Mouse (Mus musculus) thymus, postnatal 4 days (tissue): ENCODE measurements at regions not wholly inside any gene's neighbourhood (a gene's known extent, or its start where the extent isn't known, plus 50 kb on each side); places are given as distances from the start of the nearest gene placed in this dataset.
A peak's percentile ranks its signal among the peaks of the same experiment; 100 is the strongest.

Experiments
- DNase-seq: peaks from one replicate; pipeline ENCODE4 v3.0.0; 2021

DNA sequence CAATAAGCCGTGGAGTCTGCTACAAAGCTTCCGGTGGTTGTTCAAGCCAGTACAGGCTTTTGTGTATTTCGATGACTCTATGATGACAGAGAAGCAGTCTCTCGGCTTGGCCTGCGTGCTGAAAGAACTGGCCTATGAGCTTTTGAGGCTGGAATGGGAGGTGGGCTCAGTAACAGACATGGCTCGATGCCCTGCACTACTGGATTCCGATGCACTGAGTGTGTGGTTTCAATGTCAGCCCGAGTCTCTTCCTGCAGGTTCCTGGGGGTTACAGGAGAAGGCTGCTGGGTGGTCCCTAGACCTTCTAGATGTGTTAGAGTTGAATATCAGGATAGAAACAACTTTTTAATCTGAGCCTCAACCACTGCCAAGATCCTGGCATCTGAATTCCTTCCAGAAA is 53.2 kb downstream of the Gm815 start:
- DNase-seq = no peak

DNA sequence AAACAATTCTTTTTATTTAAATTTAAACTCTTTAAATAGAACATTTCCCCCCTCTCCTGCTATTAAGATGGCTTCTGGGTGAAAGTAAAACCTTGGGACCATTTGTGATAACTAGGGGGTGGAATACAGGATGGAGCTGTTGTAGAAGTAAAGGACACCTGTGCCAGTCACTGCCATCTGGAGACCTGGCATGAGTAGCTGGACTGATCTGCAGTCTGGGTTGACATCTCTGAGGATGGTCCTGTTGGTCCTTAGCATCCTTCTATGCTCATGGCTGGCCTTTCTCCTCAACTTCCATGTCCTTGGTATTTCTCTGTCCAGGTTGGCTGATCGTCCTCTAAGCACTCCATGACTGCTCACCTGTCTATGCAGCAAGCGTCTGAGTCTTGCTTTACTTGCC is 58.3 kb downstream of the Gm815 start:
- DNase-seq = no peak

DNA sequence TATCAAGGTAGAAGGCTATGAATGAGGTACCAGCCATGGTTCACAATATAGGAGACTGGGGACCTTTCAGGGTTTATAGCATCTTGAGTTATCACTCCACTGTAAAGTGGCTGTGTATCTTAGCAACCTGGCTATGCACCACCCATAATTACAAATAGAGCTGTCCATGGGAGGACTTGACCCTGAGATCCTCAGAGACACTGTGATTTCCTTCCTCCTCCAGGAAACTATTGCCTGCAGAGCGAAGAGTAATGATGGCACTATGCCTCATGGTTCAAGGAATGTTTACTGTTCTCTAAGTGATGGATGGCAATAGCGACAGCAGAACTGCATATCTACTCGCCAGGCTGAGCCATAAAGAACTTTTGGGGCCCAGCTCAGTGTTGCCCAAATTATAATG is 60.9 kb downstream of the Gm815 start:
- no peak for DNase-seq

DNA sequence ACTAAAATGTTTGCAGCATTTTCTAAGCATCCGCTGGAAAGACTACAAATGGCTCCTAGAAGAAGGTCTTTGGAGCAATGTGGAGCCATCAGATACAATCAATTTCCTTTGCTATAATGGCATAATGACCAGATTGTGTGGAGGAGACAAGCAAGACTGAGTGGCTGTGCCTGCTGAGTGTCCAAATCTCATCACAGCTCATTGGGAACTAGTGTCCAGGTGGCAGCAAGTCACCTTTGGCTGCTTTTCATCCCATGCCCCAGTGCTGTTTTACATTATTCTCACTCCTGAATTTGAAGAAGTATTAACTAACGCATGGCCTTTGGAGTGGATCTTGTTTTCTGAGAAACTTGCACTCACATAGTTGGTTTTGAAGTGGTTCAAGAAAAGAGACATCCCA is 62.8 kb downstream of the Gm815 start:
- DNase-seq = no peak

DNA sequence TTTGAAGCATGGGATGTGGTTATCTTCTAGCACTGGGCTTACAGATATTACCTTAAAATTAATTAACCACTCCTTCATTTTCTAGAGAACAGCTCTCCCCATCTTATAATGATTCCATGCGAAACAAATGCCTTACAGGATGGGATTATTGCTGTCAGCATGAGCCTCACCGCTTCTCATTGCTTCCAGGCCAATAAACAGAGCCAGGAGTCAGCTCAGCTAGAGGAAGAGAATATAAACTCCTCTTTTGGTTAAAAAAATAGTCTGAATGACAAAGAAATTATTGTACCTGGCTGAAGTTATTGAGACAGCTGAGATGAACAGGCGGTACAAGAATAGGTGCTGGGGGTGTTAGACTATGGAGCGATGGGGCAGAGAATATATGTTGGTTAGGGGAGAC is 63.5 kb downstream of the Gm815 start:
- no peak for DNase-seq

DNA sequence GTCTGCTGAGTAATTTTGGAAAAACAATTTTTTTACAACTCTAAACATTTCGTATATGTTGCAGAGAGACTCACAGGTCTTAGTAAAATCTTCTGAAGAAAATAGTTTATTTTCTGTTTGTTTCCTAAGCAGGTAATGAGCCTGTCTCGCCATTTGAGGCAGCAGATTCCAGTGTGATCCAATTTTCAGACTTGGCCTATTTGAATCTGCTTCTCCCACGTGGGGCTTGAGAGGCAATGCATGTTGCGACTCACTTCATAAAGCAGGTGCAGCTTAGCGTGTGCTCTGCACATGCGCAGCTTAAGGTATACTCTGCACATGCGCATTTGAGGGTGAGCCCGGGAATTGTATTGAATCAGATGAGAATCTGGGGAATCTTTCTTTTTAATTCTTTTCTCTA is 67.7 kb downstream of the Gm815 start:
- no peak for DNase-seq

GRCm38 (mm10) chr19:26966055-26966760 is 80.5 kb downstream of the Gm815 start:
- DNase-seq = no peak

GRCm38 (mm10) chr19:26973058-26973457 is 87.4 kb downstream of the Gm815 start:
- DNase-seq = peak; percentile 15

DNA sequence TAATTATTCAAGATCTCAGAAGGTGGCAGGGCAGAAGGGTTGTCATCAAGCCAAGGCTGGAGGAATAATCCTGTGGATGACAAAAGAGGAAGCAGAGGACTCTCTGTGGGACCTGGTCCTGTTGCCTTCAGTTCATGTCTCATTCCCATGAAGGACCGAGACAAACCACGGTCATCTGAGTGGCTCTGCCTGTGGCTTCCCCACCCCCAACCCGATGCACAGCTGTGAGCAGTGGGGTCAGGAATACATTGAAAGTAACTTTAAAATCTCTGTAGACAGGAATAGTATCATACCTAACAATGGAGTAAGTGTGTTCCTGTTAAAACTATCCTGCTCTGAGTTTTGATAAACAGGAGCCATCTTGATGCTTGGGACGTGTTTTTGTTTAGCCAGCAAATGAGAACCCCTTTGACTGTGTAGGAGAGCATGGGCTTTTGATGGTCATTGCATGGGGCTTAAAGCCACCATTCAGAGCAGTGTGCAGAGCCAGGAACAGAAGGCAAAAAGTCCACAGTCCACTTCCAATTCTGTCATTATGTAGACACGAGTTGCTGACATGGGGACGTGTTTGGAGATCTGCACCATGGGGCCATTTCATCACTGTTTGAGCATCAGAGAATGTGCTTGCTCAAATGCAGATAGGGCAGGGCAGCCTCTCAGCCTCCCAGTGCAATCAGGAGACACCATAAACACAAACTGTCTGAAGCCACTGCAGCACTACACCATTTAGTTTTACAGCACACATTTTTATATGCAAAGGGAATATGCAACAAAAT is 88.3 kb downstream of the Gm815 start:
- DNase-seq = no peak

- DNase-seq = no peak
These were observed 89.0 kb downstream of the Gm815 start for GRCm38 (mm10) chr19:26974576-26975204.

- DNase-seq = no peak
These were observed 91.1 kb downstream of the Gm815 start for GRCm38 (mm10) chr19:26976604-26977322.

DNA sequence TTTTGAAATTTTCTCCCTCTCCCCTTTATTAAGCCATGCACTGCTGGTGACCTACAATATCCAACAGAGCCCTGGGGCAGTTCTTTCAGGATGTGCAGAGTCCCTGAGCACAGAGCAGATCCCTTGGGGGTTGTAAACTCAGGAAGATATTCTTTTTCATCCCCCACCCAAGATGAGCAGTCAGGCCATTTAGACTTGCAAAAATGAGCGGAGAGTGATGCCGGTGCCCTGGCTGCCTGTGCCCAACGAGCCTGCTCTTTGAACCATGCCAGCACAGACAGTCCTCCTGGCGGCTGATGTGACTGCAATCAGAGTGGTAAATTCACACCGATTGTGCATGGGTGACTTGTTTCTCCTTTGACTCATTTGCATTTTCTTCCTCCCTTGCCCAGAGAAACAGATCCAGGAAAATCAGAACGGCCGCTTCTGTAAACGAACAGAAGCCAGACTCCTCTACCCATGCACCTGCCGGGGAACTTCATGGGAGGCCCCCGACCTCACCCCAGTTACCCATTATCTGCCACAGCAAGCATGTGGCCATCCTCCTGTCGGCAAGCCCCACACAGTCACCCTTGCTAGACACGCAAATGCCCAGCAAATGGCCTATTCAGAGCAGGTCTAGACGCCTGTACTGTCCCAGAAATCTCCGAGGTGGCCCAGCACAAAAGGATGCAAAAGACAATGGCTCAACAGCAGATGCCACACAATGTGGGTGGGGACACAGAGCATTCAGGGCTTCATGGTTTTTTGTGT is 92.4 kb downstream of the Gm815 start:
- DNase-seq = no peak

DNA sequence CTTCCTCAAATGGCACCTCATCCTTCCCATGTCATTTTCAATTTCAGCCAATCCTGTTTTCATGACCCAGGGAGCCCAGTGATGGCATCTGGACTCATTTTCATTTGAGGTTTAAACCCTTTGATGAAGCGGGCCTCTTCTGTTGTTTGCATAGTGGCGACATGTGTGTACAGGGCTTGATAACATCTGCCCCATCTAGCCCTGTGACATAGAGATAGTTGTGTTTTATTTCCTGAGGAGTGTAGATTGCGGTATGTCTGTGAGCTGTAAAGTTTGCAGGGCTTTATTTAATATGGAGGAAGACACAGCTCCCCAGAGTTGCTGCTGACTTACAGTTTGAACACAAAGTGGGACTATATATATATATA is 92.9 kb downstream of the Gm815 start:
- DNase-seq = no peak

GRCm38 (mm10) chr19:26979322-26979721 is 93.6 kb downstream of the Gm815 start:
- DNase-seq = no peak

DNA sequence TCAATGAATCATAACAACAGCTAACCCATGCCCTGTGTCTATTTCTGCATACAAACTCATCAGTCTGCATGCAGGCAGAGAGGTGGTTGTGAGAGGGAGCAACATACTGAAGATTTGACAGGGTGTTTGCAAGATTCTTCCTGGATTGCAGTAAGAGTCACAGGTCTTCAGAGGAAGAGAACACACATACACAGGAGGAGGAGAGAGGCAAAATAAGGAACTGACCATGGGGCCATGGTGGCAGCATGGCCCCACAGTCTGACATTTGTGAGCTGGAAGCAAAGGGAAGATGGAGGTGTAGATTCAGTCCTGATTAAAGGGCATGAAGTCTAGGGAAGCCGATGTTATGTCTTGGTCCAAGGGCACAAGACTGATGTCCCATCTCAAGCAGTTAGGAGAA is 101.0 kb downstream of the Gm815 start:
- DNase-seq = no peak

- DNase-seq = no peak
These were observed 101.5 kb downstream of the Gm815 start for GRCm38 (mm10) chr19:26987197-26987596.

GRCm38 (mm10) chr19:26987909-26988456 is 102.3 kb downstream of the Gm815 start:
- DNase-seq = no peak

GRCm38 (mm10) chr19:26994586-26995352 is 109.1 kb downstream of the Gm815 start:
- no peak for DNase-seq

DNA sequence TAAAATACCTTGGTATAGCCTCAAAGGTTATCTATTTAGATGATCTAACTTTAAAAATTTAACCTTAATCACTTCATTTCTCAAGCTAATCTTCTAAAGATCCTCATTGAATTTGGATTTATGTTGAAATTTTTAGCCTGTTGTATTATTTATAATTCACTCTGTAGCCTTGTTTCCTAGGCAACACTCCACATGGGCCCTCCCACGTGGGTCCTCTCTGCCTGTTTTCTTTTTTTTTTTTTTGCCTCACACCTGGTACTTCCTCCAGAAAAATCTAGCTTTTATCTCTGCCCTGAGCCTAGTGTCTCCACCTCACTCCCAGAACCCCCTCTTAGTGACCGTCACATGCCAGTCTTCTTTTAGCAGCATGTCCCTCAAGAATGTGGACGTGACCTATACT is 113.9 kb downstream of the Gm815 start:
- no peak for DNase-seq

DNA sequence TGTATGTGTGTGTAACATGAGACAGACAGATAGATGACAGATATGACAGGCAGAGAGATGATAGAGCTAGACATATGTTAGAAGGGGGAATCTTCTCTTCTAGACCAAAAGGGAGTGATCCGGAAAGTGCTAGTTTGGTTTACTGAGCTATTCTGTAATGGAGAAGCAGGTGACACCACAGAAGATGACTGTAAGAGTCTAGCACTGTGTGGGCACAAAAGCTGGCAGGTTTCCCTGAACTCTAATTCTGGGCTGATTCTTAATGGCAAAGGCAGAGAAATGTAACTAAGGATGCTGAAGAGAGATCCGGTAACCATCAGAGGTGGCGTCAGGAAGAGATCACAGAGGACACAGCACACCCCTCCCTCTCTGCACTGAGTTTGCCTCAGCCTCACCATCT is 136.2 kb downstream of the Gm815 start:
- no peak for DNase-seq

DNA sequence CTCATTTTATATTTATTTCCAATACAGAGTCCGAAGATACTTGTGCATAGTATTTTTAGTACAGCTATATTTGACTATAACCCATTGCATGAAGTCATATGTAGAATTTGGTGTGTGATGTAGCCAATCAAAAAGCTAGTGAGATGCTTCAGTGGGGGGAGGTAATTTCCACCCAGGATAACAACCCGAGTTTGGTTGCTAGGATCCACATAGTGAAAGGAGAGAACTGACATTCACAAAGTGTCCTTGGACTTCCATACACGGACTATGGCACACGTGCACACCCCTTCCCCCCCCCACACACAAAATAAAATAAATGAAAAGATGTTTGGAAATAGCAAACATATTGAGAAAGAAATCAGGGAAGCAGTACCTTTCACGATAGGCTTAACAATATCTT is 137.2 kb downstream of the Gm815 start:
- DNase-seq = no peak

- no peak for DNase-seq
These were observed 143.2 kb downstream of the Gm815 start for GRCm38 (mm10) chr19:27028834-27029233.
